Mouse (Mus musculus): ENCODE data around the gene Msi2. TPM values are rescaled to one million over a fixed set of nuclear protein-coding genes. Genes with fewer than 3 reads are reported as not detected.

The Msi2 gene
- polyA plus RNA-seq, 1 experiment from 2014 or later: 20.2 TPM

DNA sequence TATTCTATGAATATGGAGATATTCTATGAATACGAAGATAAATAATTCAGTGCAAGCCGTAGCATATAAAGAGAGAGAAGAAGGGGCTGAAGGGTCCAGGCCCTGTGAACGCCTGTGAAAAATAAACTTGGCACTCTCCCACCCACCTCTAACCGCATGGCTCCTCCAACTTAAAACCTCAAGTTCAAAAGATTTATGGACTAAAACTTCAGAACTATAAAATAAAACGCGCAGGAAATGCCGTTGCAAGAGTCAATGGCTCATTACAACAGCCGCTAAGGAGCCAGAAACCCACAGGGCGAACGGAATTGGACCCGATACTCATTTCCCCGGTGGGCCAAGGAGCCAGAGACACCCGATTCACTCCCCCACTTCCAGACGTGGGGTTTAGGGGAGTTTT, 93.2 kb downstream of the Msi2 start:
- WGBS: 89% methylated on average over 14 of the region's 14 CpGs
- no peak overlapping the region for H3K4me3 ChIP-seq
- H3K36me3 ChIP-seq (replicated peaks): peaks cover 21% of the 10 kb centered on the region
- DNase-seq (ENCODE audit: low spot score): no peak
- H3K27ac ChIP-seq (replicated peaks): no peak overlapping the region
- H3K9me3 ChIP-seq: no peaks in the 10 kb centered on the region
- H3K27me3 ChIP-seq (replicated peaks; ENCODE audit: low read depth, poor library complexity, severe bottlenecking): no peaks in the 10 kb centered on the region
- H3K4me1 ChIP-seq: peaks cover 95% of the 10 kb centered on the region

DNA sequence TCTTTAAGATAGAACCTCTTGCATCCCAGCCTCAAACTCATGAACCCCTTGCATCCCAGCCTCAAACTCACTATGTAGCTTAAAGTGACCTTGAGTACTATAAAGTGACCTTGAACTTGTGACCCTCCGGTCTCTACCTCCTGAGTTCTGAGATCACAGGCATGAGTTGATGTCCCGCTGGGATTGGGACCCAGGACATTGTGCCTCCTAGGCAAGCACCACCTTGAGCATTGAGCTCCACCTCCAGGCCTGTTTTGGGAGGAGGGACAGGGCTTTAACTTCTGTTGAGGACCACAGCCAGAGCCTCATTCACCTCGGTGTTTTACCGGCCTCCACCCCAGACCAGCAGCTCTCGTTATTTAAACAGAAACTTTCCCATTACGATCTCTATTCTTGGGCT, 93.7 kb downstream of the Msi2 start:
- DNase-seq (ENCODE audit: low spot score): no peak
- Histone ChIP-seq H3K27me3 (replicated peaks; ENCODE audit: low read depth, poor library complexity, severe bottlenecking) (no peaks in the 10 kb centered on the region), H3K4me3 (no peak overlapping the region), H3K9me3 (no peaks in the 10 kb centered on the region), H3K4me1 (peaks cover 97% of the 10 kb centered on the region), H3K27ac (replicated peaks) (no peak overlapping the region), H3K36me3 (replicated peaks) (peaks cover 19% of the 10 kb centered on the region)
- WGBS: 74% methylated on average over 6 of the region's 6 CpGs

DNA sequence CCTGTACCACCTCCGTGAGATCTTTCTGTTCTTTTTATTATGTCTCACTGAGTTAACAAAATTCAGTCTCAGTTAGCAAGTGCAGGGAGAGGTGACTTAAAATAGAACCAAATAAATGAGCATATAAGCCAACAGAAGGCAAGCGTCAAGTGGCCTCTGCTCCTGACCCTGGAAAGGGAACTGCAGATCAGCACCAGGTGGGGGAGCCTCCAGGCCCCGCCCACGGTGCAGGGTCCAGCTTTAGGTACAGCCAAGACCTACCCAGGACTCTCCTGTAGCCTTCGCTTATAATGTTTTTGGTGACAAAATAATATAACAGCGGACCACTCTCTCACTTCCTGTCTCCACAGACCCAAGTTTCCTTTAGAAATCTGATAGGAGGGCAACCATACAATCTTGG, 94.6 kb downstream of the Msi2 start:
- no peaks in the 10 kb centered on the region for H3K9me3 ChIP-seq
- H3K27ac ChIP-seq (replicated peaks): no peak overlapping the region
- peaks cover 13% of the 10 kb centered on the region for H3K36me3 ChIP-seq (replicated peaks)
- peaks cover 97% of the 10 kb centered on the region for H3K4me1 ChIP-seq
- DNase-seq (ENCODE audit: low spot score): no peak
- 74% methylated on average over 6 of the region's 6 CpGs for WGBS
- H3K27me3 ChIP-seq (replicated peaks; ENCODE audit: low read depth, poor library complexity, severe bottlenecking): no peaks in the 10 kb centered on the region
- no peak overlapping the region for H3K4me3 ChIP-seq

DNA sequence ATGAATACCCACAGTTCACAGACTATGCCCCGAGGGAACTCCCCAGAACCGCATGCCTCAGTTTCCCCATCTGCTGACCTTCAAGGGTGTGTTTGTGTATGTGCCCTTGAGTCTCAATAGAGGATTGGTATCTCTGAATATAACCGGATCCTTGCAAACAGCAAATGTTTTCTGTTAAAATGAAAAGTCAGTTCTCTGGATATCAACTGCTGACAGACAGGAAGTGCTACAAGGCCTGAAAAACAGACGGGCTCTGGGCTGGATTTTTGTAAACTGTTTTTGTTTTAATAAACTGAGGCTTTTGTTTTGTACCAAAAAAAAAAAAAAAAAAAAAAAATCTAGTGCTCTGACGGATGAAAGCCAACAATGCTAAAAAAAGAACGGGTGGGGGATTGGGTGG, 95.8 kb downstream of the Msi2 start:
- Histone ChIP-seq H3K36me3 (replicated peaks) (peaks cover 19% of the 10 kb centered on the region), H3K27ac (replicated peaks) (no peak overlapping the region), H3K9me3 (no peaks in the 10 kb centered on the region), H3K4me1 (peaks cover 97% of the 10 kb centered on the region), H3K27me3 (replicated peaks; ENCODE audit: low read depth, poor library complexity, severe bottlenecking) (no peaks in the 10 kb centered on the region), H3K4me3 (no peak overlapping the region)
- DNase-seq (ENCODE audit: low spot score): no peak
- 61% methylated on average over 6 of the region's 6 CpGs for WGBS

DNA sequence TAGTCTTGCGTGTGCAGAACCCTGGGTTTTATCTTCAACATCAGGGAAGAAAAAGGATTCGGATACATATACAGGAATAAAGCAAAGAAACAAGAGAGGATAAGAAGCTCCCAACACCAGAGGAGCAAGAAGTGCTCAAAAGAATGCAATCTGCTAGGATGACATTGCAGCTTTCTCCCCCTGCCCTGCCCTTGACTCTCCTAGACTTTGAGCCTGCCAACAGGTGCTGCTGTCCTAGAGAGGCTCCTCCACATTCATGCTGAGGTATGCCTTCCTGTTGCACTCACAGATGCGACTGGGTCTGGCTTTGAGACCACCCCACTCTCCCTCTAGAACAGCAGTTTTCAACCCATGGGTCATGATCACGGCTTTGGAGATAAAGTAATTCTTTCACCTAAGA, 96.5 kb downstream of the Msi2 start:
- H3K27ac ChIP-seq (replicated peaks): no peak overlapping the region
- H3K9me3 ChIP-seq: no peaks in the 10 kb centered on the region
- H3K27me3 ChIP-seq (replicated peaks; ENCODE audit: low read depth, poor library complexity, severe bottlenecking): no peaks in the 10 kb centered on the region
- H3K36me3 ChIP-seq (replicated peaks): peaks cover 22% of the 10 kb centered on the region
- WGBS: 85% methylated on average over 4 of the region's 4 CpGs
- peaks cover 93% of the 10 kb centered on the region for H3K4me1 ChIP-seq
- no peak for DNase-seq (ENCODE audit: low spot score)
- H3K4me3 ChIP-seq: no peak overlapping the region

DNA sequence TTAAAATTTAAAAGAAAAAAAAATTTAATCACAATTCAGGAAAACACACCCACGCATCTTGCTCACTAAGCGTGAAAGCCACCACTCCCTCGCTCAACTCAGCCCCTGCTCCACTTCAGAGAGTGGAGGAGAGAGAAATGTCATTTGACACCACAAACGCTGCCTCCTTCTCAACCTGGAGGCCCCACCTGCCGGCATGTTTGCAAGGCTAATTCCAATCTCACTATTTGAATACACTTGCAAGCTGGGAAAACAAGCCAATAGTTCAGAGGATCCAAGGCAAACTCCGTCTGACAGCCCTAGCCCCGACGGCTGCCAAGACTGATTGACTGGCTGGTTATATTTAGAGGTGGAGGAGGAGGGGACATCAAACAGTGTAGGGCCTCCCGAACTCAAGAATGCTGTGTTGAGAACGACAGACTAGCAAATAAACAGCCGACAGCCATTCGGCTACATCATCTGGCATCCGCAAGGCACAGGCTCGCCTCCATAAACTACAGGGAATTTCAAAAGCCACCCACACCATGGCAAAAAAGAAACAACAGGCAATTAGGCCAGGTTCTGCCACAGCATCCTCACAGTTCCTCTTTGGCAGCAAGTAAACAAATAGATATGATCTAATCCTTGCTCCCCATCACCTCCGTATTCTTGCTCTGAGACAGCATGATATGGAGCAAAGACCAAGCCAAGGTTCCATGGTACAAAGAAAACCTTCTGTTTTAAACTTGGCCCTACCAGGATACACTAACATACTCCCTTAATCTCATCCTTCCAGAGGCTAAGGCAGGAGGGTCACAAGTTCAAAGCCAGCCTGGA, 97.9 kb downstream of the Msi2 start:
- H3K9me3 ChIP-seq: no peaks in the 10 kb centered on the region
- peaks cover 33% of the 10 kb centered on the region for H3K36me3 ChIP-seq (replicated peaks)
- DNase-seq (ENCODE audit: low spot score): peak; percentile 56
- H3K27me3 ChIP-seq (replicated peaks; ENCODE audit: low read depth, poor library complexity, severe bottlenecking): no peaks in the 10 kb centered on the region
- 16% methylated on average over 15 of the region's 15 CpGs for WGBS
- H3K4me1 ChIP-seq: peaks cover 79% of the 10 kb centered on the region
- H3K4me3 ChIP-seq: no peak overlapping the region
- peak overlapping the region; percentile 16; the same call in 1 of the 2 replicates for H3K27ac ChIP-seq (replicated peaks)

DNA sequence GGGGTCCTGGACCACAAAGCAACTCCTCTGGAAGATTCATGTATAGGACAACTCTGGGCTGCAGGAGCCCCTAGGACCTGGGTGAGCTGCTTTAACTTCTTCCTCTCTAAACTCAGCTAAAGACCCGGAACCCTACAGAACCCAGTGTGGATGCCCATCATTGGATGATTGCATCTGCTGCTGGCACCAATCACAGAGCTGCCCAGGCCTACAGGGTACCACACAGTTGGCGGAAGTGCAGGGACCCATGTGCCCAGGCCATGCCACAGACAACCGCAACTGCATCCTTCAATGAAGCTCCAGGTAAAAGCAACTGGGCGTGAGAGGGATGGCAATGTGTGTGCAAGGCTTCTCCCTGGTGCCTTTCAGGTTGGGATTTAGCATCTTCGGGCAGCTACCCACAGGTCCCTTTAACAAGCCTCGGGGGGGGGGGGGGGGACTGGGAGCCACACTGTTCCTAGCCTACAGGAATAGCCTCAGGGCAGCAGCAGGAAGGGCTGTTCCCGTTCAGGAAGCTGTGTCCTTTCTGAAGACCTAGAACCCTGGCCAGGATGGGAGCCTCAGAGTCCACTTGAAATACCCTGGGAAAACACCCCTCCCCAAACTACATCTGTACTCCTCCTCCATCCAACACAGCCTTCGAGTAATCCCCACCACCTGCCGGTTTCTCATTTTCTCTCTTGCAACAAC, 98.7 kb downstream of the Msi2 start:
- Histone ChIP-seq H3K27me3 (replicated peaks; ENCODE audit: low read depth, poor library complexity, severe bottlenecking) (no peaks in the 10 kb centered on the region), H3K36me3 (replicated peaks) (peaks cover 34% of the 10 kb centered on the region), H3K9me3 (no peaks in the 10 kb centered on the region), H3K4me1 (peaks cover 79% of the 10 kb centered on the region), H3K4me3 (no peak overlapping the region; the same call in 1 of the 2 replicates), H3K27ac (replicated peaks) (peak overlapping the region; percentile 58)
- no peak for DNase-seq (ENCODE audit: low spot score)
- WGBS: 59% methylated on average over 9 of the region's 9 CpGs

DNA sequence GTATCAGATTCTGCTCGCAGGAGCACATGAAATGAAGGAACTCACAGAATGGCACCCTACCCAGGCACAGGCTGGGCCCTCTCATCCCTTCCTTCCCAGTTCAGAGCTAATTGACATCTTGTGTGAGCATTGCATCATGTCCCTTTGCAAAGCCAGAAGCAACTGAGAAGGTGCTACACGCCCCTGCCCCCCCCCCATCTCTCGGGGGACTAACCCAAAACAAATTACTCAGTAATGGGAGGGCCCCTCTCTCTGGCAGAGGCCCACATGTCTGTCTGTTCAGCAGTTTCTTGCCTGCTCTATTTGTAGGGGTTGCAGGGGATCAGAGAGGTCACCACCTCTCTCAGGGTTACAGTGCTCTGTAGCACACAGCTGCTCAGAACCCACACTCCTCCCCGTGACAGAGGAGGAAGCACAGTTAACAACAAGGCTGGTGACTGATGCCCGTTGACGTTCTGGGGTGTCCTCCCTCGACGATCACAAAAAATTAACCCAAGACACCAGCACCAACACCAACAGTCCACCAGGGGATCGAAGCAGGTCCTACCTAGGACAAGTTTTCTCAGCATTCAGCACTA, 99.5 kb downstream of the Msi2 start:
- H3K27ac ChIP-seq (replicated peaks): peak overlapping the region; percentile 40
- H3K4me3 ChIP-seq: no peak overlapping the region
- H3K9me3 ChIP-seq: no peaks in the 10 kb centered on the region
- 41% methylated on average over 9 of the region's 9 CpGs for WGBS
- H3K36me3 ChIP-seq (replicated peaks): peaks cover 36% of the 10 kb centered on the region
- peak; percentile 32 for DNase-seq (ENCODE audit: low spot score)
- no peaks in the 10 kb centered on the region for H3K27me3 ChIP-seq (replicated peaks; ENCODE audit: low read depth, poor library complexity, severe bottlenecking)
- H3K4me1 ChIP-seq: peaks cover 79% of the 10 kb centered on the region

DNA sequence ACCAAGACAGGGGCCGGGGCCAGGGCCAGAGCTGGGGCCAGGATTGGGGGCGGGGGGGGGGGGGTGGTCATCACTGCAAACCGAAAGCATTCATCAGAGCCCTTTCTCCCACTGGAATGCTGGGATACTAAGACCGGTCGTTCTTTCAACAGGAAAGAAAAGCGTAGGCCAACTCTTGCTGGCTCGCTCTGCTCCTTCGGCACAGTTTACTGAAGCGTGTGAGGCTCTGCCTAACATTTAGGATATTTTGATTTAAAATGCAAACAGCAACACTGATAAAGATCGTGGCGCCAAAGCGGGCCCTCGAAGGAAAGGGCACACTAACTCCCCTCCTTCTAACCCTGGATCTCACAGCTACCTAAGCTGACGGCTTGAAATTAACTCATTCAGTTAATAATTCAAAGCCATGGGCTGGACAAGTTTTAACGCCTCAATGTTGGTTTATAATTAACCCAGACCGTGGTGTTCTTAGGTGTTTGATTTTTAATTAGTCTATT, 100.3 kb downstream of the Msi2 start:
- H3K9me3 ChIP-seq: no peaks in the 10 kb centered on the region
- H3K36me3 ChIP-seq (replicated peaks): peaks cover 44% of the 10 kb centered on the region
- no peaks in the 10 kb centered on the region for H3K27me3 ChIP-seq (replicated peaks; ENCODE audit: low read depth, poor library complexity, severe bottlenecking)
- H3K4me3 ChIP-seq: no peak overlapping the region
- 86% methylated on average over 16 of the region's 16 CpGs for WGBS
- H3K27ac ChIP-seq (replicated peaks): no peak overlapping the region; the same call in 1 of the 2 replicates
- DNase-seq (ENCODE audit: low spot score): no peak
- peaks cover 76% of the 10 kb centered on the region for H3K4me1 ChIP-seq

DNA sequence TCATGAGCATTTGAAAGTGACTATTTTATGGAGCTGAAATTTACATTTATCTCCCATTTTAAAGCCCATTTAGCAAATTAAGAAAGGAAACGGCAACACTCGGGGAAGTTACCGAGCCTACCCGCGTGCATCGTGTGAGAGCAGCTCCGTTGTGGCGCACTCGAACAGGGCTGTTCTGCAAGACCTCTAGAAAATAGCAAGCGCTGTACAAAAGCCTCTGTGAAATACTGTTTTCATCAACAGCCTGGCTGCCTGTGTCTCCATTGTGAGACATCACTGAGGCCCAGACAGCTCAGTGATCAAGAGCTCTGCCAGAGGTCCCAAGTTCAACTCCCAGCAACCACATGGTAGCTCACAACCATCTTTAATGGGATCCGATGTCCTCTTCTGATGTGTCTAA, 100.9 kb downstream of the Msi2 start:
- Histone ChIP-seq H3K27ac (replicated peaks) (no peak overlapping the region), H3K9me3 (no peaks in the 10 kb centered on the region), H3K4me3 (no peak overlapping the region), H3K27me3 (replicated peaks; ENCODE audit: low read depth, poor library complexity, severe bottlenecking) (no peaks in the 10 kb centered on the region), H3K36me3 (replicated peaks) (peaks cover 51% of the 10 kb centered on the region), H3K4me1 (peaks cover 71% of the 10 kb centered on the region)
- WGBS: 97% methylated on average over 11 of the region's 11 CpGs
- DNase-seq (ENCODE audit: low spot score): no peak

DNA sequence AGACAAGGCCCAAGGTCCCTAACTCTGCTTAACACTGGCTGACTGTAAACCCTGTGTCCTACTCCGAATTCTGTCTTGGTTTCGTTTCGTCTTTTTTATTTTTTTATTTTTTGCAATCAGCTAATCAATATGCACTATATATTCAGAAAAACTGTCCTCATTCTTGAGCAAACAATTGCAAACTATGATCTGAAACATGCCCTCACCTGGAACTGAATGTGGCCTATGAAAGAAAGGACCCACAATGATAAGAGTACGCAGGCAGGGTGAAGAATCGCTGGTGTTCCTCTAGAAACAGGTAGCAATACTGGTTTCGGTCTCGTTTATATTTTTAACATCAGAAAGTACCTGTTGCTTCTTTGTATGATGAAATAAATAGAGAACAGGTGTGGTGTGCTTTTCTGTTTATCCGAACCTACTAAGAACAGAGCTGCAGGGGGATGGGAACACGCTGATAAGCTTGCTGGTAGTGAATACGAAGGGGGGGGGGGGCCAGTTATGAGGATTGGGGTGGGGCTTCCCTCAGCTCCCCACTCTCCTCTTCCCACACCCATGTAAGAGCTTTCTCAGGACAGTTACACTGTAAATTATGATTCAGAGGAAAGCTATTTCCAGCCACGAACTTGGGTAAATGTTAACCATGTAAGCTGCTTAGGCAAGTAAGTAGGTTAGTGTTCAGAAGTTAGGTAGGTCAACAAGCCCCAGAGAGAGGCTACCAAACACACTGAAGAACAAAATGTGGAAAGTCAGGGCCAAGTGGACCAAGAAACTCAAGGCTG, 103.6 kb downstream of the Msi2 start:
- 90% methylated on average over 11 of the region's 11 CpGs for WGBS
- Histone ChIP-seq H3K36me3 (replicated peaks) (peaks cover 65% of the 10 kb centered on the region), H3K27ac (replicated peaks) (no peak overlapping the region), H3K9me3 (no peaks in the 10 kb centered on the region), H3K27me3 (replicated peaks; ENCODE audit: low read depth, poor library complexity, severe bottlenecking) (no peaks in the 10 kb centered on the region), H3K4me1 (peaks cover 46% of the 10 kb centered on the region), H3K4me3 (no peak overlapping the region)
- DNase-seq (ENCODE audit: low spot score): no peak

Measured in embryonic facial prominence, embryonic 10.5 days (tissue).